Mouse (Mus musculus) liver, adult 2 months (tissue): ENCODE measurements around the gene Ehf.

Experiments
- CTCF ChIP-seq: fragments of 200-500 bp; IDR thresholded peaks from 2 replicates; pipeline ENCODE4 v1.5.1; 2011; ENCODE audit warnings: low read depth, low read length, control low read depth
- POLR2A ChIP-seq: fragments of 200-500 bp; IDR thresholded peaks from 2 replicates; pipeline ENCODE4 v1.6.1; 2011; ENCODE audit warnings: low read length, control low read depth; ENCODE audit not compliant: insufficient read depth; ENCODE audit errors: extremely low read depth

DNA sequence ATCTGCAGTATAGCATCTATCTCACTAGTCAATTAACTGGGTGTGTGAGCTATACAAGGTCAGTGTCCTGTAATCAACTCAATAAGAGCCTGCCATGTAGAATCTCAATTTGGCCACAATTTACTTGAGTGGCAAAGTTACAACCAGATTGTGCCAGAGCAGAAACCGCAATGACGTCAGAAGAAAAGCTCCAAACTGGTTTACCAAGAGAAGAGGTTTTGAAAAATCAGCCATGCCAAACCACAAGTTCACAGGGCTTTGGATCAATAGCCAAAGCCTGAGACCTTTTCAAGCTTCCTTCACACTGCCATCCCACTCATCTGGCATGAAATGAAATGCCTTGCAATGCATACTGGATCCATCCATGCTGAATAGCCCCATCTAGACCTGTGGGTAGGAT, 76.3 kb downstream of the Ehf start:
- no peak for TF ChIP-seq CTCF
- TF ChIP-seq POLR2A = no peak
